Mouse (Mus musculus): ENCODE measurements around the gene Abcb7. TPM values are rescaled to one million over a fixed set of nuclear protein-coding genes. Genes with fewer than 3 reads are reported as not detected.
"Not testable (repeated sequence)": the region's sequence is repeated elsewhere in the genome, so short reads cannot be mapped to it uniquely, and the experiment has no call there.

Abcb7 gene
- polyA plus RNA-seq, 1 experiment: 11.0 TPM

DNA sequence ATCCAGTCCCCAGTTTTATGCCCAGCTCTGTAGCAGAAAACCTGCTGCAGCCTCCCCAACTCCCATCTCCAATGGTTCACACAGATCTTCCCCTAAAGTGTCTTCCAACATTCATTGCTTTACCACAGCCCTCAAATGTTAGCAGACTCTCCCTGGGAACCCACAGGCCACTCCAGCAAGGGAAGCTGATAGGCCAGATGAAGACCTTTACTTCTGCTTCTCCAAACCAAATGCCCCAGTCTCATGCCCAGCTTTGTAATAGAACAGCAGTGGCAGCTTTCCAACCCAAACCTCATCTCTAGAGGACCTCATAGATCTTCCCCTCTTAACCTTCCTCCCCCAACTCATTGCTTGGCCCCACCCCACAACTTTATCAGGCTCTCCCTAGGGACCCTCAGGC is 54.0 kb downstream of the Abcb7 start:
- TF ChIP-seq POLR2A (IDR thresholded peaks at IDR 0.05; ENCODE audit: extremely low read depth, insufficient read depth, low read length) (no peak), CTCF (IDR thresholded peaks at IDR 0.05; ENCODE audit: extremely low read depth, insufficient read depth, low read length) (no peak)
- no peak overlapping the region for H3K4me3 ChIP-seq (ENCODE audit: insufficient read depth, low read length)
- H3K27ac ChIP-seq (ENCODE audit: insufficient read depth, low read length): no peak overlapping the region
- no peaks in the 10 kb centered on the region for H3K4me1 ChIP-seq (ENCODE audit: control insufficient read depth, insufficient read depth, low read length)

DNA sequence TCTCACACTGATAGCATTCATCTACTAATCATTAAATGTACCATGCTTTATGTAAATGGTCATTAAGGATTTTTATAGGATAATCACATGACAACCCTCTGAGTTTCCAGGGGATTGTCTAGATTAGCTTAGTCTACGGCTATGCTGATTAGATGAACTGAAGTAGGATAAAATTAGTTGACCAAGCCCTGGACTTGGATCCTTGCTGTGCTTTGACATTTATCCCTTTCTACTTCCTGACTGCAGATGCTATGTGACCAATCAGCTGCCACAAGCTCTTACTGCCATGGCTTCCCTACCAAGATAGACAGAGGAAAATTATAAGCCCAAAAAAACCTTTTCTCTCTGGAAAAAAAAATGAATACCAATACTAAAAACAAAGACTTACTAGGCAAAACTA is 57.8 kb downstream of the Abcb7 start:
- no peaks in the 10 kb centered on the region for H3K4me1 ChIP-seq (ENCODE audit: control insufficient read depth, insufficient read depth, low read length)
- TF ChIP-seq CTCF (IDR thresholded peaks at IDR 0.05; ENCODE audit: extremely low read depth, insufficient read depth, low read length) (no peak), POLR2A (IDR thresholded peaks at IDR 0.05; ENCODE audit: extremely low read depth, insufficient read depth, low read length) (no peak)
- H3K27ac ChIP-seq (ENCODE audit: insufficient read depth, low read length): no peak overlapping the region
- no peak overlapping the region for H3K4me3 ChIP-seq (ENCODE audit: insufficient read depth, low read length)

DNA sequence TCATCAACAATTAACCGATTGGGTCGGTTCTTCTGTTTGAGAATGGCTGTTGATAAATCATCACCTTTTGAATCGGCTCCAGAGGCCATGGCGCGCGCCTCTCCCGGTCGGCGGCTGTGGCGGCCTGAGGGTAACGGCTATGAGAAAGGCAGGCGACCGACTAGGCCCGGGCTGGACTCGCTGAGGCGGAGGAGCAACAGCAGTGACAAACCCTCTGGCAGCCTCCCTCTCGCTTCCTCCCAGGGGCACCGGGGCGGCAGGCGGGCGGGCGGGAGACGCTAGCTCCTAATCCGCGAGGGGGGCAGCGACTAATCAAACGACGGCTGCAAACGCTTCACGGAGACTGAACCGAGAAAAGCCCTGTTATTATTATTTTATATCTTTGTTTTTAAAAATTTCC is 65.5 kb downstream of the Abcb7 start:
- not testable (repeated sequence) for H3K4me3 ChIP-seq (ENCODE audit: insufficient read depth, low read length); H3K27ac ChIP-seq (ENCODE audit: insufficient read depth, low read length); H3K4me1 ChIP-seq (ENCODE audit: control insufficient read depth, insufficient read depth, low read length)

DNA sequence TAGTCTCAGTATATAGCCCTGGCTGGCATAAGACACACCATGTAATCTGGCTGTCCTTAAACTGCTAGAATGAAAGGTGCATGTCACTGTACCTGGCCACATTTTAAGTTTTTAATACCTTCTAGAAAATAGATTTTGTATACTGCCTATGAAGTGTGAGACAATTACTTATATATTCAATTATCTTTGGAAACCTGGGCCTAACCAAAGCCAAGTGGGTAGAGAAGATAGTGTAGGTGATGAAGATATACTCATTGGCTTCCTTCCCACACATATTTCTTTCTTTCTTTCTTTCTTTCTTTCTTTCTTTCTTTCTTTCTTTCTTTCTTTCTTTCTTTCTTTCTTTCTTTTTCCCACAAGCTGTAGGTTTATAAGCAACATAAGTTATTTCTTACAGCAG is 121.9 kb downstream of the Abcb7 start:
- TF ChIP-seq POLR2A (IDR thresholded peaks at IDR 0.05; ENCODE audit: extremely low read depth, insufficient read depth, low read length) (no peak), CTCF (IDR thresholded peaks at IDR 0.05; ENCODE audit: extremely low read depth, insufficient read depth, low read length) (no peak)
- H3K4me1 ChIP-seq (ENCODE audit: control insufficient read depth, insufficient read depth, low read length): no peaks in the 10 kb centered on the region
- H3K27ac ChIP-seq (ENCODE audit: insufficient read depth, low read length): no peak overlapping the region
- no peak overlapping the region for H3K4me3 ChIP-seq (ENCODE audit: insufficient read depth, low read length)

DNA sequence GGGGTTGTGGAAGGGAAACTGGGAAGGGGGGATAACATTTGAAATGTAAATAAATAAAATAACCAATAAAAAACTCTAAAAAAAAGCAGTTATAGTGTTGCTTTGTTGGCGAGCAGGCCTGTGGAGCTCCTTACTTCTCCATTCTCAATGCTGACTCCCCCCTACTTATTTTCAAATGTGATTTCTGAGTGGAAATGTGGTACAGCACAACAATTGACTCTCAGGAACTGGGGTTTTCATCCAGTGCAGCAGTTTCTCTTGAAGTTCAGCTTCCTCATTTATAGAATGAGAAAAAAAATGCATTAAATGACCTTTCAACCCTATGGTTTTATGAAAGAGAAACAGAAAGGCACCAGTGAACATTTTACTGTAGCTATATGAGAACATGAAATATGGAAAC is 133.8 kb downstream of the Abcb7 start:
- Histone ChIP-seq H3K27ac (ENCODE audit: insufficient read depth, low read length) (no peak overlapping the region), H3K4me1 (ENCODE audit: control insufficient read depth, insufficient read depth, low read length) (no peaks in the 10 kb centered on the region), H3K4me3 (ENCODE audit: insufficient read depth, low read length) (no peak overlapping the region)
- TF ChIP-seq POLR2A (IDR thresholded peaks at IDR 0.05; ENCODE audit: extremely low read depth, insufficient read depth, low read length) (no peak), CTCF (IDR thresholded peaks at IDR 0.05; ENCODE audit: extremely low read depth, insufficient read depth, low read length) (no peak)

DNA sequence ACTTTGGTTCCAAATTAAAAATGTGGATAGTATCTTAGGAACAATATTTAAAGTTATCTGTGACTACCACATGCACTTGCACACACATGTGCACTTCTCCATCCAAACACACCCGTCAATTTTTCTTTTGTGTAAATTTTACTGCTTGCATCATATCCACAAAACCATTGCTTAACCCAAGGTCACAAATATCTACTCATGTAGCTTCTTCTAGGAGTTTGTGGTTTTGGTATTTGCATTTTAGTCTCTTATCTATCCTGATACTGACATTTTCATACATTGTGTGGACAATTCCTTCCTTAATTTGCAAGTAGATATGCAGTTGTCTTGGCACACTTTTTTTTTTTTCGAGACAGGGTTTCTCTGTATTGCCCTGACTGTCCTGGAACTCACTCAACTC is 149.3 kb downstream of the Abcb7 start:
- H3K4me3 ChIP-seq (ENCODE audit: insufficient read depth, low read length): no peak overlapping the region
- no peaks in the 10 kb centered on the region for H3K4me1 ChIP-seq (ENCODE audit: control insufficient read depth, insufficient read depth, low read length)
- TF ChIP-seq POLR2A (IDR thresholded peaks at IDR 0.05; ENCODE audit: extremely low read depth, insufficient read depth, low read length) (no peak), CTCF (IDR thresholded peaks at IDR 0.05; ENCODE audit: extremely low read depth, insufficient read depth, low read length) (no peak)
- H3K27ac ChIP-seq (ENCODE audit: insufficient read depth, low read length): no peak overlapping the region

DNA sequence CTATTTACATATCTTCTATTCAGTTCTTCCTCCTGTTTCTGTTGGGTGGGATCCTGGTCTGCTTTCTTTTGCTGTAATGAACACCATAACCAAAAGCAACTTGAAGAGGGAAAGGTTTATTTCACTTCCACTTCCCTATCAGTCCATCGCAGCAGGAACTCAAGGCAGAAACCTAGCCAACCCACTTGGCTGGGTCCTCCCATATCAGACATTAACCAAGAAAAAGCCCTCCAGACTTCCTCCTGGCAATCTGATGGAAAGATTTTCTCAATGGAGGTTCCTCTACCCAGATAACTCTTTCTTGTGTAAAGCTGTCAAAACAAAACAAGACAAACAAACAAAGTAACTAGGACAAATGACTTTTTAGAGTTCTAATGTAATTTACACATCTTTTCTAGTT is 151.2 kb downstream of the Abcb7 start:
- H3K27ac ChIP-seq (ENCODE audit: insufficient read depth, low read length): no peak overlapping the region
- H3K4me3 ChIP-seq (ENCODE audit: insufficient read depth, low read length): no peak overlapping the region
- no peak for TF ChIP-seq CTCF (IDR thresholded peaks at IDR 0.05; ENCODE audit: extremely low read depth, insufficient read depth, low read length)
- TF ChIP-seq POLR2A (IDR thresholded peaks at IDR 0.05; ENCODE audit: extremely low read depth, insufficient read depth, low read length): no peak
- H3K4me1 ChIP-seq (ENCODE audit: control insufficient read depth, insufficient read depth, low read length): no peaks in the 10 kb centered on the region

DNA sequence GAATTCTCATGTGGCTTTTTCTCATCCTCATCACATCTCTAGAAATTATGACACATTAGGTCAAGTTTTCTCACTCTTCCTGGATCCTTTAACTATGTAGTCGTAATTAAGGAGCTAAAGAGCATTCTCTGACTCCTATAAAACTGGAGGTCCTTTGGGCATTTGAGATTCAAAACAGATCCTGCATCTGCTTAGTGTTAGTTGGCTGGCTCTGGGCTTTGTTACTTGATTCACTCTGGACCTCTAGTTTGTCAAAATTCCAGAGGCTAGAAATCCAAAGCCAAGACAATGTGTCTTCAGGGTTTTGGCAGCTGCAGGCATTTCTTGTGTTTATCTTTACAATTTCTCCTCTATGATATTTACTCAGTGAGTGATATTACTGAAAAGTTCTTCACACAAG is 157.1 kb downstream of the Abcb7 start:
- TF ChIP-seq CTCF (IDR thresholded peaks at IDR 0.05; ENCODE audit: extremely low read depth, insufficient read depth, low read length): no peak
- TF ChIP-seq POLR2A (IDR thresholded peaks at IDR 0.05; ENCODE audit: extremely low read depth, insufficient read depth, low read length): no peak

More for the DNA sequence above, 157.1 kb downstream of the Abcb7 start:
- no peaks in the 10 kb centered on the region for H3K4me1 ChIP-seq (ENCODE audit: control insufficient read depth, insufficient read depth, low read length)
- no peak overlapping the region for H3K27ac ChIP-seq (ENCODE audit: insufficient read depth, low read length)
- no peak overlapping the region for H3K4me3 ChIP-seq (ENCODE audit: insufficient read depth, low read length)

Other genes with a start within 250 kb of the Abcb7 start
- gene Nexmif, start 212.7 kb downstream of the Abcb7 start, polyA plus RNA-seq (2012; rRNA removed): 4.8 and 5.2 TPM in 2 replicates
- 4.4 and 4.6 TPM in 2 replicates for gene Uprt, start 69.0 kb upstream of the Abcb7 start, polyA plus RNA-seq (2012; rRNA removed)

Measured in cortical plate, adult 2 months (tissue).